Mouse (Mus musculus) Muller cell, postnatal 12 days (primary cell): ENCODE results near the gene Adamts18.

Experiments
- DNase-seq: peaks from one replicate; pipeline ENCODE4 v3.0.0-alpha.2; 2015; ENCODE audit errors: inconsistent ontology term

The Adamts18 gene

DNA sequence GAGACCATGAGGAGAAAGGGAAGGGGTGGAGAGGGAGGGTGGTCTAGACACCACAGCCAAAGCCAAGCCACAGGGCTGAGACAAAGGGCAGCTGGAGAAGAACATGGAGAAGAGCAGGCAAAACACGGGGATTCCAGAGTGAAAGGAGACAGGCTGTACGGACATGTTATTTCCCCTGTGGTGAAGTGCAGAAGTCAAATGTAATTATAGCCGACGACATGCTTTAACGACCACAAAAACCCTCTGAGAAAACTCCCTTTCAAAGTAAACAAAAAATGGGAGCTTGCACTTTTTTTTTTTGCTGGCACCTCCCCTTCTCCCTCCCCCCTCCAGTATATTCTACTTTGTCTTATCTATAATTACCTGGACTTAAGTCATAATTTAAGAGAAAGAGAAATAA lies 92.7 kb downstream of the Adamts18 start:
- DNase-seq = no peak

GRCm38 (mm10) chr8:113753153-113753552 lies 95.4 kb downstream of the Adamts18 start:
- DNase-seq = no peak

DNA sequence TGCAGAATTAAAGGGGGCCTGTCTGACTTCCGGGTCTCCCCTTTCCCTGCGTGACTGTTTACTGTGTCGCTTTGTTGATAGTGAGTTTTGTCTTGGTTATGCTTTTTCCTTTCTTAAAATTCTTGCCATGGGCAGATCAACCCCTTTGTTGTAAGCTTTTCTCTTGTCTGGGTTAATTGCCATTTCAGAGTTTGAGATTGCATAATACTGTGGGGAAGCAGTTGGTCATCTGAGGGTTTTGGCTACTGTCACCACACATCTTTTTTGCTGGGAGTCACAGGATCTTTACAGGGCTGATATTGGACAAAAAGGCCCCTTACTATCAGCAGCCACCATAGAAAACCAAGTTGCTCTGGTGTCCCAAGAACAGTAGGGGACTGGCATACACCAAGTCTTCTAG lies 96.2 kb downstream of the Adamts18 start:
- peak; percentile 67 for DNase-seq

DNA sequence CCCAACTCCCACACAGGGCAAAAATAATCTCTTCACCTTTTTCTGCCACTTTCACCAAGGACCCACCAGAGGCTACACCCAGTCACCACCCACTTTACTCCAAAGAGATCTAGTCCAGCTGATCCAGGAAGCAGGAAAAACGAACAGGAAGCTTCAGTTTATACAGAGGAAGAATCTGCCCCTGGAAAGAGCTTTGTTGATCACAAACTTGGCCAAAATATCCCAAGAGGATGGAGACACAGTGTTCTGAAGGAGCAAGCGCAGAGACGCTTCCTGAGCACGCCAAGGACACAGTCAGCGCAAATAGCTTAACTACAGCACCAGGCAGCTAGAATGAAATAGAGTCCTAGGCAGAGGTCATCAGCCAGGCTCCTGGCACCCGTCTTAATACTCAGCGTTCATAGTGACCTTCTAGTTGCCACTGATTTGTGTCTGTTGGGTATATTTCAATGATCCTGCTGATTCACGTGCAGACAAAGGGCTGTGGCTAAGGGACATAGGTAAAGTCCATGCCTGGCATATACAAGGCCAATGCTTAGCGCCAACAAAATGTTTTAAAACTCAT lies 113.0 kb downstream of the Adamts18 start:
- no peak for DNase-seq

DNA sequence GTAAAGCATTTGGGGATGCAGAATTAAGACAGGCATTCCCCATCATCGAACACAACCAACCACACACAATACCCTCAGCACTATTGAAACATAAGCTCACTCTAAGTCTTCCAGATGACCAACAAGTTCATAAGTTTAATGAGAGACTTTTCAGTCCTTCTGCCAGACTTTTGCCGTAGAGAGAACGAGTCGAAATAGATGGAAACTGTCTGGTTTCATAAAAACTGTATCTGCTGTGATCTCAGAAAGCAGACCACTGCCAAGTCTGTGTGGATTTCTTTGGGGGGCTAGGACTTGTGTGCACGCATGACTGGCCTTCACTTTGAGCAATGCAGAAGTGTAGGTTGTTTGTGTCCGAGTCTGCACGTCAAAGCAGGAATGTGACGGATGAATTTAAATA lies 123.2 kb downstream of the Adamts18 start:
- peak; percentile 10 for DNase-seq

DNA sequence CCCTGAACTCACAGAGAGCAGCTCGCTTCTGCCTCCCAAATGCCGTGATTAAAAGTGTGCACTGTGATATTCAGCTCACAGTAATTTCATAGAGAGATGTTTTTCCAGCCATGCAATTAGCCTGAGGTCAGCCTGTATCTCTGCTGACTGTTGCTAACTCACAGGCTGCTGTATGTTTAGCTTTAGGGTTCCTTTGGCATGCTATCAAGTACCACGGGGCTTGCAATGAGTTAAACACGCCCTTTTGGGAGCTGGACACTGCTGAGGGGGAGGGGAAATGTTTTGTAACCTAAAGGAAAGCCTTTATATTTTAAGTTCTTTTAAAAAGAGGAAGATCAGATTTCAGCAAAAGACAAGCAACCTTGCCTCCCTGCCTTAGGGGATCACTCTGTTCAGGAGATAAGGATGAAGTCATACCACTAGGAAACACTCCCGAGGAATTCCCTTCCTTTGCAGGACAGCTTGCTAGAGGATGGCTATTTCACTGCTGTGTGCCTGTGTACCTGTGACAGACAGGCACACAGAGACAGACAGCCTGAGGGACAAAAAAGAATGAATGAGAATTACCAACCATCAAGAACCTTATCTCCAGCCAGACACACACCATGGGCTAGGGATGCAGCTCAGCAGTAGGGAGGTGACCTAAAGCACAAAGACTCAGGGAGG lies 124.5 kb downstream of the Adamts18 start:
- DNase-seq = no peak

DNA sequence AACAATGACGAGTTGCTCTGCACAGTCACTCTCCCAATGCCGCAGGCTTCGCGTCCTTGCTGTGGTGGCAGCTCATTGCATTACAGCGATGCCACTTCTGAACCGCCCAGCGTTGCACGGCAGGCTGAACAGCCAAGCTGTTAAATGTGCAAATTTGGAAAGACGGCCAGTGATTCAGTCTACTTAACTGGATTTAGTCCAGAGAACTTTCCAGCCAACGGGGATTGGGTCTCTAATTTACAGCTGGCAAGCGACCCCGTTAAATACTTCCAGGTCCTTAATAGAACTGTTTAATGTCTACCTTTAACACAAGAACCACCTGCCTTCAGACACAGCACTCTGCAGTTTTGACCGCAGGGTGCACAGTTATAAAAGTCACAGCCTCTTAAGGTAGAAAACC lies 127.1 kb downstream of the Adamts18 start:
- DNase-seq = peak; percentile 70

GRCm38 (mm10) chr8:113704968-113705367 lies 143.6 kb downstream of the Adamts18 start:
- DNase-seq = no peak

DNA sequence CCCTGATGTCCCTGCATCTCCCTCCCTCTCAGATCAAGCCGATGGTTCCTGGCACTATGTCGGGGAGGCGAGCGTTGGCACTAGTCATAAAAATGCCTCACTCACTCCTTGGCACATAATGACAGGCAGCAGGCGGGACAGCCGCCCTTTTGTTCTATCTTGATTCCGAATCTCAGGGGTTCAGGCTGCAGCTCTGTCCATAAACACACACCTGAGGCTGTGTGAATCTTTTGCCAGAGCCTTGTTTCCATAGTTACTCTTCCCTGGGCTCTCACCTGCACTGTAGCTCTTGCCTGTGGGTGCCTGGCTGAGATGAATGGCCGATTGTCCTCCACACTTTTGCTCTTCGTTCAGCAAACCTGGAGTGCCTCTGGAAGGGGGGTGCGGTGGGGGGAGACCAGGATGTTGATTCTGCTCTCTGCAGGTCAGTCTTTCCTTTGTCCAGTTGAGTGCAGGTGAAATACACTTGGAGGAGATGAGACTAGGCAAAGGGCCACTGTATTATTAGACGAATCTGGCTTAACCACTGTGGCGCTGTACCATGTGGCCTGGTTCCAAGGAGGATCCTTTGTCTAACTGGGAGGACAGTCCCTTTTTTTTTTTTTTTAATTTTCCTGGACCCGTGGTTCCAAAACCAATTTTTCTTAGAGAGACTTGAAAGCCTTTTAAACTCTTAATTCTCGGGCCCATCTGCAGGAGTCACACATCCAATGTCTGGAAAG lies 156.8 kb downstream of the Adamts18 start:
- peak; percentile 44 for DNase-seq

- no peak for DNase-seq
Observed at GRCm38 (mm10) chr8:113688543-113688915, 160.0 kb downstream of the Adamts18 start.

- peak; percentile 26 for DNase-seq
Observed at GRCm38 (mm10) chr8:113687889-113688542, 160.5 kb downstream of the Adamts18 start.

DNA sequence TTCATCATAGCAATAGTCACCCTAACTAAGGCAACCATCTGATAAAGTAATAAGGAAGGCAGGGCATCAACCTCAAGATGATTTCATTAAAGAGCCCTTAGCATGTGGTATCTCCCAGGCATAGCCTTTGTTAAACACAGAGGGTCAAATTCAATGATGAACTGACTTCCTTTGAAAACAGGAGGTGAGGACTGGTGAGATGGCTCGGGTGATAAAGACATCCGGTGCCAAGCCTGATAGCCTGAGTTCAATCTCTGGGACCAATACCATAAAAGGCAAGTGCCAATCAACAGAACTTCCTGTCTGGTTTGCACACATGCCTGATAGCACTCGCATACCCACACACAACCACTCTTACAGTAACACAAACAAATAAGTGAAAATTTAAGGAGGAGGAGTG lies 169.2 kb downstream of the Adamts18 start:
- no peak for DNase-seq

DNA sequence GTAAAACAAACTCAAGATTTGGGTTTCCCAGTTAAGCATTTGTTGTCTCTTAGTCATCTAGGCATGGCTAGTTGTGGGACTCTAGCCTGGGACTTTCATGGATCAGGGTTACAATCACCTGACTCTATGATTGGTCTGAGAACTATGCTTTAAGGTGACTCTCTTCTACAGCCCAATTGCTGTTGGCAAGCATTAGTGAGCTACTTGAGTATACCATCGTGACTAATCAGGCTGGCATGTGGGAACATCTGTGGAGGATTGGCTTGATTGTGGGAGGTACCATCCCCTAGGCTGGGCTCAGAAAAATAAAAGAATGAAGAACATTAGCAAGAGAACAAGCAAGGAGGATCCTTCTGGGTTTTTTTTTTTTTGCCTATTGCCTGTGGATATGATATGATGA lies 171.7 kb downstream of the Adamts18 start:
- DNase-seq = peak; percentile 26

DNA sequence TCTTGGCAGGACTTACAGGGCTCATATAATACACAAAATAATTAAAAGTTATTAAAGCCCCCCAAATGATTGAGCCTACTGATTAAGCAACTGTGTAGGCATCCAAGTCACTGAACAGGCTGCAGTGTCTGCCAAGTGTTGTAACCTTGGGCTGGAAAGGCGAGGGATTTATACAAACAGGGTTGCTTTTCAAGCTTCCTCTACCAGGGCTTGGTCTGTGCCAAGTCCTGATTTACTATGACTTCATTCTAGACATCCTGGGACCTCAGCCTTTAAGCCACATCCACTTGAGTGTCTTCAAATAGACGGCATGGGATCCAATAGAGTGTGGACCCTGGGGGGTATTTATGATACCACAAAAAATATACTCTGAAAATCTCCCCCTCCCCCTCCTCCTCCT lies 173.3 kb downstream of the Adamts18 start:
- peak; percentile 21 for DNase-seq

GRCm38 (mm10) chr8:113674611-113675010 lies 173.9 kb downstream of the Adamts18 start:
- peak; percentile 22 for DNase-seq

DNA sequence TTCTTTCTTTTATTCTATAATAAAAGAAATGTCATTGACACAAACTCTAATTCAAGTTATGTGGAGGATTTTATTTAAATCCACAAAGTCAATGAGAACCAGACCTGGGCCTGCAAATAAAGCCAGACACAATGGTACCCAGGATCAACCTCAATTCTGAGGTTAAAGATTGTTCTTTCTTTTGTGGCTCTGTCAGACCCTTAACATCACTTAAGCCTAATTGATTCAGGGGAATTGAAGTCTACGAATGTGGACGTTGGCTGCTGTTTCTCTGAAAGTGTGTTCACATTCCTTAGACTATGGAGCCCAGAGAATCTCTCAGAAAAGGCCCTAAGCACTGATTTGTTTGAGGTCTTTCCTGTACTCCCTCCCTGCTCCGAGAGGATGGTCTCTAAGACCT lies 175.2 kb downstream of the Adamts18 start:
- peak; percentile 85 for DNase-seq

- DNase-seq = peak; percentile 92
Observed at GRCm38 (mm10) chr8:113672599-113673255, 175.8 kb downstream of the Adamts18 start.

GRCm38 (mm10) chr8:113669924-113670323 lies 178.6 kb downstream of the Adamts18 start:
- no peak for DNase-seq

DNA sequence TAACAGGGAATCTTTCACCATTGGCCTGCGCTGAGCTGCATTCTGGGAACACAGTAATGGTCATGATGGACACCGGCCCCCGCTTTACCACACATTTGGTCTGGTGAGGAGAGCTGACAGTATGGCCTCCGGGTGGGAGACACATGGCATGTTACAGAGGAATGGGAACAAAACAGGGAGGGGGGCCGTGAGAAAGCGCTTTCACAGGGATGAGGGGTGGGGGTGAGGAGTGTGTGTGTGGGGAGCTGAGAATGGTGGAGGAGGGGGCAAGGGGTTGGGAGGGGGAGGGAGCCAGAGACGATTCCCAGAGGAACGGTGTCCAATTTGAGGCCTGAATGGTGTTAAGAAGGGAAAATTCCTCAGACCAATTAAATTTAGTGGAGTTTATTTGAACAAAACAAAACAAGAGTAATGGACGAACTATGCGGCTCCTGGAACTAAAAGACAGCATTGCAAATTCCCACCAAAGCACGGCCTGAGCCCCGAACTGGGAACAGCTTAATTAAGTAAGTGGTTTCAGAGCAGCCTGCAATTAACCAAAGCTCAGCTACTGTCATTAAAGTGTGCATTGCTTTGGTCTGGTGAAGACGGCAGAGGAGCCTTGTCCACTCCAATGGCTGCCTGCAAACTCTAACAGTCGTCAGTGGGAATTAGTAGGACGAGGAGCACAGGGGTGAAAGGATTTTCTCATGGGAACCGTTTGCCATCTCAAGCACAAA lies 181.7 kb downstream of the Adamts18 start:
- peak; percentile 69 for DNase-seq

GRCm38 (mm10) chr8:113665951-113666350 lies 182.6 kb downstream of the Adamts18 start:
- DNase-seq = no peak

- no peak for DNase-seq
Observed at GRCm38 (mm10) chr8:113665036-113665435, 183.5 kb downstream of the Adamts18 start.
